Mouse (Mus musculus) embryonic fibroblast, embryonic 13.5 days (primary cell): ENCODE data around the gene Urgcp.

ENCODE experiments used
- CTCF ChIP-seq: IDR thresholded peaks from 2 replicates; pipeline ENCODE4 v1.5.1; 2011; ENCODE audit warnings: mild to moderate bottlenecking, control low read depth, low read length, moderate library complexity, borderline replicate concordance; ENCODE audit not compliant: insufficient read depth
- POLR2A ChIP-seq: IDR thresholded peaks from 2 replicates; pipeline ENCODE4 v1.6.1; 2011; ENCODE audit warnings: low read depth, mild to moderate bottlenecking, control low read depth, low read length, moderate library complexity

DNA sequence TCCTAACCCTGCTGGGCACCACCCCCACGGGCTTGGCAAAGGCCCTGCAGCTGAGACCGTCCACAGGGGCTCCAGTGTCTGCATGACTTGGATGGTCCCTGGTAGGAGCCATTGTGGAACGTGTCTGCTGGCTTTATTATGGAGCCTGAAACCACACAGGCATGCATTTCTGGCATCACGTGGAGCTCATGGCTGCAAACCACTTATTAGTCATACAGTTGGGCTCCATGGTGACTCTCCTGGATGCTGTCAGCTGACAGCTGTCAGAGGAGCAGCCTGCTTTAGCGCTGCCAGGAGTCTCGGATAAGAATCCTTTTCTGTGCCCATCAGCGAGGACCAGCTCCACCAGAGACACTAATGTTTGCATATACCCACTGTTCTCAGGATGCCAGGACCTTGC, 33.5 kb upstream of the Urgcp start:
- TF ChIP-seq CTCF (no peak), POLR2A (no peak)
